Mouse (Mus musculus) heart, embryonic 15.5 days (tissue): ENCODE results near the gene Tm7sf2. TPM values are rescaled to one million over a fixed set of nuclear protein-coding genes. Genes with fewer than 3 reads are reported as not detected.
A peak's percentile ranks its signal among the peaks of the same experiment; 100 is the strongest.

Experiments
- ATAC-seq: fragments of 200-750 bp; cut with Nextera tagmentation; replicated peaks from 2 replicates; pipeline ENCODE4 v1.8.0; 2017; ENCODE audit warnings: low read depth, moderate TSS enrichment; ENCODE audit not compliant: insufficient number of reproducible peaks, insufficient read depth, low FRiP score
- H3K27ac ChIP-seq: fragments of 300-500 bp; sonication (generic); 2 replicates; pipeline ENCODE4 v1.5.1; 2015; ENCODE audit warnings: mild to moderate bottlenecking, inconsistent platforms
- H3K27me3 ChIP-seq: fragments of 300-500 bp; sonication (generic); 2 replicates; pipeline ENCODE4 v1.6.1; 2015; ENCODE audit warnings: inconsistent platforms
- H3K36me3 ChIP-seq: fragments of 300-500 bp; sonication (generic); 2 replicates; pipeline ENCODE4 v1.6.1; 2015; ENCODE audit warnings: mild to moderate bottlenecking, inconsistent platforms
- H3K4me1 ChIP-seq: fragments of 300-500 bp; sonication (generic); replicated peaks from 2 replicates; pipeline ENCODE4 v1.6.1; 2015; ENCODE audit warnings: inconsistent platforms
- H3K4me2 ChIP-seq: fragments of 300-500 bp; sonication (generic); 2 replicates; pipeline ENCODE4 v1.6.1; 2015; ENCODE audit warnings: inconsistent platforms, mild to moderate bottlenecking, moderate library complexity
- H3K4me3 ChIP-seq: fragments of 300-500 bp; sonication (generic); 2 replicates; pipeline ENCODE4 v1.5.1; 2015; ENCODE audit warnings: mild to moderate bottlenecking, inconsistent platforms
- H3K9ac ChIP-seq: fragments of 300-500 bp; sonication (generic); 2 replicates; pipeline ENCODE4 v1.6.1; 2015; ENCODE audit warnings: mild to moderate bottlenecking, inconsistent platforms
- H3K9me3 ChIP-seq: fragments of 300-500 bp; sonication (generic); replicated peaks from 2 replicates; pipeline ENCODE4 v1.6.1; 2016; ENCODE audit warnings: inconsistent platforms
- WGBS: fragments of 180-500 bp; shearing (Covaris S2); methylation state at CpG from one replicate; pipeline ENCODE4 v1.1.7; 2015; ENCODE audit warnings: mixed read lengths; 5-methylcytosine and 5-hydroxymethylcytosine counted together
- polyA plus RNA-seq: library from polyadenylated mRNA; unstranded; fragments of >200 nt; fragmentation: Nextera tagmentation; extraction: Ambion mirVana; gene quantifications from 2 replicates; pipeline ENCODE4 v1.2.1, GENCODE M21; 2015

The Tm7sf2 gene
- polyA plus RNA-seq, 1 experiment from 2014 or later, result 5.4 TPM

GRCm38 (mm10) chr19:6067011-6067723, 1.0 kb downstream of the Tm7sf2 start:
- H3K27ac ChIP-seq, result peak overlapping the region; percentile 50
- peak; percentile 54 for ATAC-seq
- no peaks in the 10 kb centered on the region for H3K27me3 ChIP-seq
- H3K4me2 ChIP-seq, result peak overlapping the region; percentile 91
- no peaks in the 10 kb centered on the region for H3K9me3 ChIP-seq
- H3K9ac ChIP-seq, result peak overlapping the region; percentile 49
- WGBS, result 1% methylated on average over 30 of the region's 30 CpGs
- peaks cover 30% of the 10 kb centered on the region for H3K4me1 ChIP-seq
- H3K36me3 ChIP-seq, result peaks cover 28% of the 10 kb centered on the region; the same call in 1 of the 2 replicates
- peak overlapping the region; percentile 50 for H3K4me3 ChIP-seq

GRCm38 (mm10) chr19:6066571-6066970, 1.6 kb downstream of the Tm7sf2 start:
- Histone ChIP-seq H3K27ac (peak overlapping the region; percentile 50), H3K9me3 (no peaks in the 10 kb centered on the region), H3K4me2 (peak overlapping the region; percentile 91), H3K9ac (peak overlapping the region; percentile 49; the same call in 1 of the 2 replicates), H3K27me3 (no peaks in the 10 kb centered on the region), H3K4me1 (peaks cover 32% of the 10 kb centered on the region), H3K36me3 (peaks cover 28% of the 10 kb centered on the region; the same call in 1 of the 2 replicates), H3K4me3 (peak overlapping the region; percentile 50)
- no peak for ATAC-seq
- WGBS, result 22% methylated on average over 5 of the region's 5 CpGs

- peak overlapping the region; percentile 89; the same call in 1 of the 2 replicates for H3K4me2 ChIP-seq
- peaks cover 14% of the 10 kb centered on the region for H3K36me3 ChIP-seq
- peak overlapping the region; percentile 19; the same call in 1 of the 2 replicates for H3K9ac ChIP-seq
- 0 out of 2 replicates have a peak overlapping the region, but pooled peaks have one; percentile 62 for H3K4me3 ChIP-seq
- ATAC-seq, result no peak
- no peaks in the 10 kb centered on the region for H3K27me3 ChIP-seq
- WGBS, result 91% methylated on average over 6 of the region's 6 CpGs
- no peaks in the 10 kb centered on the region for H3K9me3 ChIP-seq
- H3K4me1 ChIP-seq, result peaks cover 42% of the 10 kb centered on the region
- H3K27ac ChIP-seq, result no peak overlapping the region
Measured at GRCm38 (mm10) chr19:6063081-6063480, 5.1 kb downstream of the Tm7sf2 start.

DNA sequence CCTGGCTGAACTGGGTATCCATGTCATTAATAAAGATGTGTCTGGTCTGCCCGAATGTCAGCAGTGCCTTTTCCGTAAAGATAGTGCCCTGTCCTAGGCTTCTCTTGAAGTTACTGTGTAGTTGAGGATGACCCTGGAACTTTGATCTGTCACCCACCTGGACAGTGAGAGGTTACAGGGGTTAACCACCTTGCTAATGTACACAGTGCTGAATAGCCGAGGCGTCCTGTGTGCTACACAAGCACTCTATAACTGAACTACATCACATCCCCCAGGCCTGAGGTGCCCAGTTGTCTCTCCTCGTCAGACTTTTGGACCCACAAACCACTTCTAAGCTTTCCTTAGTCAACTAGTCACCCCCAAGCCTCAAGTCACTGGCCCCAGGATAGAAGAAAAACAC, 5.8 kb downstream of the Tm7sf2 start:
- Histone ChIP-seq H3K27me3 (no peaks in the 10 kb centered on the region), H3K4me3 (peak overlapping the region; percentile 62), H3K9ac (peak overlapping the region; percentile 81), H3K27ac (peak overlapping the region; percentile 88), H3K4me1 (peaks cover 36% of the 10 kb centered on the region), H3K9me3 (no peaks in the 10 kb centered on the region), H3K4me2 (peak overlapping the region; percentile 89), H3K36me3 (peaks cover 14% of the 10 kb centered on the region)
- 61% methylated on average over 5 of the region's 5 CpGs for WGBS
- ATAC-seq, result no peak

DNA sequence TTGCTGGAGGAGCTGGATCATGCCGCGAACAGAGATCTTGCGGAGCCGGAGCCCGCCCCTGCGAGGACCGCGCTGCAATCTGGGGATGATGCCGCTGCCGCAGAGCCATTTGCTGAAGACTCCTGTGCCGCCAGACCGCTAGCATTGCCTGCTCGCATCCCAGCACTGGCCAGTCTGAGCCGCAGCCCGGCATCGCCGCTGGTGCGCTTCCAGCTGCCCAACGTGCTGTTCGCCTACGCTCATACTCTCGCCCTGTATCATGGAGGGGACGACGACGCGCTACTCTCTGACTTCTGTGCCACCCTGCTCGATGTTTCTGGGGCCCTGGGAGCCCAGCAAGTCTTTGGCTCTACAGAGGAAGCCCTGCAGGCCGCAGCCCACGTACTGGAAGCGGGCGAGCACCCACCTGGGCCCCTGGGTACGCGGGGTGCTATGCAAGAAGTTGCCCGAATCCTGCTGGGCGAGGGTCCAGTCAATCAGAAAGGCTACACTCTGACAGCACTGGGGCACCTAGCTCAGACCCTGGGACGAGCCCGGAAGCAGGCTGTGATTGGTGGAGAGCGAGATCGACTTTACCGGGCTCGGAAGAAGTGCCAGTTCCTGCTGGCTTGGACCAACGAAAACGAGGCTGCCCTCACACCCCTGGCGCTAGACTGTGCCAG, 6.4 kb downstream of the Tm7sf2 start:
- Histone ChIP-seq H3K27ac (peak overlapping the region; percentile 88), H3K9ac (peak overlapping the region; percentile 81), H3K4me2 (peak overlapping the region; percentile 89), H3K36me3 (peaks cover 14% of the 10 kb centered on the region), H3K27me3 (no peaks in the 10 kb centered on the region), H3K4me3 (peak overlapping the region; percentile 62), H3K9me3 (no peaks in the 10 kb centered on the region), H3K4me1 (peaks cover 33% of the 10 kb centered on the region)
- ATAC-seq, result no peak
- WGBS, result under 1% methylated on average over 44 of the region's 44 CpGs

- peak; percentile 76 for ATAC-seq
- peak within 1 kb of the TSS; percentile 62 for H3K4me3 ChIP-seq
Measured at GRCm38 (mm10) chr19:6061021-6061533, 7.1 kb downstream of the Tm7sf2 start, which contains the start of gene Znhit2. Znhit2 (plus strand) TSS chr19:6061192.

DNA sequence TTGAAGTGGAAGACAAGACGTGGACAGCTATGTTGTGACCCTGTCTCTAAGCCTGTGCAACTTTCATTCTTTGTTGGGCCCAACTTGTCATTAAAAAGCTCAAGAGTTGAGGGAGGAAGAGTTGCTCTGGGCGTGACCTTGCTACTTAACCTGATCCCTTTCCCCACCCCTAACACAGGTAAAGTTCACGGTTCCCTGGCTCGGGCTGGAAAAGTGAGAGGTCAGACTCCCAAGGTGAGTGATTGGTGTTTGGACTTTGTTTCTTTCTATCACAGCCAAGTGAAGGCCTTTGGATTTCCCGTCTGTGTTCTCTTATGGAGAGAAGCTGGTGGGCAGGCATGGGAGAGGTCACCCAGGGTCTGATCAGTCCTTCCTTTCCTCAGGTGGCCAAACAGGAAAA, 9.2 kb downstream of the Tm7sf2 start:
- H3K27me3 ChIP-seq, result no peaks in the 10 kb centered on the region
- no peak overlapping the region for H3K27ac ChIP-seq
- H3K4me1 ChIP-seq, result peaks cover 35% of the 10 kb centered on the region
- ATAC-seq, result no peak
- H3K36me3 ChIP-seq, result peaks cover 30% of the 10 kb centered on the region
- H3K4me3 ChIP-seq, result peak overlapping the region; percentile 94
- no peaks in the 10 kb centered on the region for H3K9me3 ChIP-seq
- H3K9ac ChIP-seq, result peak overlapping the region; percentile 92; the same call in 1 of the 2 replicates
- peak overlapping the region; percentile 79 for H3K4me2 ChIP-seq
- 82% methylated on average over 5 of the region's 5 CpGs for WGBS

More at GRCm38 (mm10) chr19:6061021-6061533, 7.1 kb downstream of the Tm7sf2 start, which contains the start of gene Znhit2:
- Histone ChIP-seq H3K4me2 (peak within 1 kb of the TSS; percentile 89), H3K9me3 (no peaks in the 10 kb centered on the region), H3K27ac (peak within 1 kb of the TSS; percentile 88), H3K36me3 (peaks cover 14% of the 10 kb centered on the region), H3K27me3 (no peaks in the 10 kb centered on the region), H3K9ac (peak within 1 kb of the TSS; percentile 81), H3K4me1 (peaks cover 35% of the 10 kb centered on the region)
- WGBS, result 0% methylated on average over 58 of the region's 58 CpGs

GRCm38 (mm10) chr19:6058513-6058912, 9.7 kb downstream of the Tm7sf2 start:
- no peaks in the 10 kb centered on the region for H3K9me3 ChIP-seq
- peaks cover 34% of the 10 kb centered on the region for H3K36me3 ChIP-seq
- H3K27ac ChIP-seq, result peak overlapping the region; percentile 83
- peak overlapping the region; percentile 94 for H3K4me3 ChIP-seq
- ATAC-seq, result no peak
- peaks cover 35% of the 10 kb centered on the region for H3K4me1 ChIP-seq
- peak overlapping the region; percentile 79 for H3K4me2 ChIP-seq
- H3K27me3 ChIP-seq, result no peaks in the 10 kb centered on the region
- peak overlapping the region; percentile 92 for H3K9ac ChIP-seq
- 28% methylated on average over 5 of the region's 5 CpGs for WGBS

GRCm38 (mm10) chr19:6057313-6058096, 10.7 kb downstream of the Tm7sf2 start, which contains the start of the genes Mrpl49 and Fau:
Mrpl49 (minus strand) TSS chr19:6057785.
Fau (plus strand) TSS chr19:6057844.
- Histone ChIP-seq H3K27ac (peak within 1 kb of the TSS; percentile 83), H3K36me3 (peaks cover 45% of the 10 kb centered on the region), H3K9me3 (no peaks in the 10 kb centered on the region), H3K4me2 (peak within 1 kb of the TSS; percentile 79), H3K27me3 (no peaks in the 10 kb centered on the region), H3K9ac (peak within 1 kb of the TSS; percentile 92), H3K4me1 (peaks cover 29% of the 10 kb centered on the region), H3K4me3 (peak within 1 kb of the TSS; percentile 94)
- WGBS, result under 1% methylated on average over 62 of the region's 63 CpGs
- ATAC-seq, result peak; percentile 88

GRCm38 (mm10) chr19:6056696-6057095, 11.5 kb downstream of the Tm7sf2 start:
- ATAC-seq, result no peak
- 43% methylated on average over 4 of the region's 4 CpGs for WGBS
- H3K9me3 ChIP-seq, result no peaks in the 10 kb centered on the region
- H3K27ac ChIP-seq, result no peak overlapping the region
- H3K36me3 ChIP-seq, result peaks cover 53% of the 10 kb centered on the region
- peak overlapping the region; percentile 79 for H3K4me2 ChIP-seq
- H3K4me3 ChIP-seq, result peak overlapping the region; percentile 94
- H3K4me1 ChIP-seq, result peaks cover 24% of the 10 kb centered on the region
- H3K27me3 ChIP-seq, result no peaks in the 10 kb centered on the region
- H3K9ac ChIP-seq, result peak overlapping the region; percentile 85
